Mouse (Mus musculus): ENCODE measurements at regions not wholly inside any gene's neighbourhood (a gene's known extent, or its start where the extent isn't known, plus 50 kb on each side); places are given as distances from the start of the nearest gene placed in this dataset.

- no peak for TF ChIP-seq CTCF (IDR thresholded peaks at IDR 0.05; ENCODE audit: control insufficient read depth, insufficient read depth, low read length)
- no peak for TF ChIP-seq POLR2A (IDR thresholded peaks at IDR 0.05; ENCODE audit: borderline replicate concordance, control insufficient read depth, low read depth, low read length)
Measured at GRCm38 (mm10) chr13:101142104-101142735, 309.0 kb upstream of the Slc30a5 start.
